Mouse (Mus musculus): ENCODE measurements at regions not wholly inside any gene's neighbourhood (a gene's known extent, or its start where the extent isn't known, plus 50 kb on each side); places are given as distances from the start of the nearest gene placed in this dataset.
"Not testable (repeated sequence)": the region's sequence is repeated elsewhere in the genome, so short reads cannot be mapped to it uniquely, and the experiment has no call there.

- DNase-seq (ENCODE audit: low spot score in 2 of 2) = no peak
These were observed 122.1 kb downstream of the Zfp36l1 start for GRCm38 (mm10) chr12:79990751-79991150.

- DNase-seq (ENCODE audit: low spot score in 2 of 2) = no peak
These were observed 123.2 kb downstream of the Zfp36l1 start for GRCm38 (mm10) chr12:79989582-79990110.

GRCm38 (mm10) chr12:79988401-79989358, 124.1 kb downstream of the Zfp36l1 start:
- DNase-seq (ENCODE audit: low spot score in 2 of 2) = no peak

DNA sequence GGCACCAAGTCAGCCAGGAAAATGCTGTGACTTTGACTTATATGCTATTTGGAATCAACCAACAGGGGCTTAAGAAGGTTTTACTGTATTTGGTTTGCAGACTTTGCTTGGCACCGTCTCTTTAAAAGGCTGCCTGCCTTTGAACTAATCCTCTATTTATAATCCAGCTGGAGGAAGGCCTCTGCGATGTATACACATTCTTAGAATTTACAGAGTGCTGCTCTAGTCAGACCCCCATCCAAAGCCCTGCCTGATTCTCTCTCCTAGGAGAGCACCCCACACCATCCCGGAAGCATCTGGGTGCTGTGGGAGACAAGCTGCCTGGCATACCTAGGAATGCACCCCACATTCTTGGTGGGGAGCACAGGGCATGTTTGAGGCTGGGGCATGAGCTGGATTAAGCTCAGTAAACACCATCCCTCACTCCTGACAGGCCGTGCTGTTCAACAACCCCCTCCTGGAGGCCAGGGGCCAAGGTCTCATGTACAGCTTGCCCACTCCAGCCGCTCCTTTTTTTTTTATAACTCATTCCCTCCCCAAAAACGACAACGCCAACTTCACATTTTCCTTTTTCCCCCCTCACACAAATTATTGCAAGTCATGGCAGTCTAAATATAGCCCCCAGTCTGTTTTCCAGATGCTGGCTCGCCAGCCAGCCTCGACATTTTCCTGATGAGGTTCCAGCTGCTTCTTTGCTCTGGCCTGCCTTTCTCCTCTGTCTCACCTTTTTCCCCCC, 126.4 kb downstream of the Zfp36l1 start:
- DNase-seq (ENCODE audit: low spot score in 2 of 2) = no peak

- DNase-seq (ENCODE audit: low spot score in 2 of 2) = no peak
These were observed 127.6 kb downstream of the Zfp36l1 start for GRCm38 (mm10) chr12:79984985-79985747.

DNA sequence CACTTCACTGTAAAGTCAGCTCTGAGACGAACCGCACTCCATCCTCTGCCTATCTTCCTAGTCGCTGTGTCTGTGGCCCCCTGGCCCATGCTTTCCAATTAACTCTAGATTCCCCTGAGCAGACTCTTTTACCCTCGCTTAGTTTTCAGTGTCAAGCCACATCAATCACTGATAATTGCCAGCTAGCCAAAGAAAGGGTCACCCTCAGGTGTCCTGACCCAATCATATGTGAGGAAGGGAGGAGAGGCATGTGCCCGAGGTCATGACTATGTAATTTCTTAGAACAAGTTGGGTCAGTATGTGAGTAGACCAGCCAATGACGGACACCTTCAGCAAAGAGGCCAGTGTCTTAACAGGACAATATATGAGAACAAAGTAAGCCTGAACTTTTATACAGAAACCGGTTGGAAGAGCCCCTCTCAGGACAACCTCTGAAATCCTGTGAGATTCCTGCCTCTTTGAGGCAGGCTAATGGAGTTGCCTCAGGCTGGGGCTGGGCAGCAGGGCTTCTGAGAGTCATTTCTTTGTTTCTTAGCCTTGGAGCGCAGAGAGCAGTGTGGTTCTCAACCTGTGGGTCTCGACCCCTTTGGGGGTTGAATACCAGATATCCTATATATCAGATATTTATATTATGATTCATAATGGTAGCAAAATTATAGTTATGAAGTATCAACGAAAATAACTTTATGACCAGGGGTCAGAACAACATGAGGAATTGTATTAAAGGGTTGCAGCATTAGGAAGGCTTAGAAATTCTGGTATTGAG, 128.6 kb downstream of the Zfp36l1 start:
- no peak for DNase-seq (ENCODE audit: low spot score in 2 of 2)

- DNase-seq (ENCODE audit: low spot score in 2 of 2) = no peak
These were observed 129.6 kb downstream of the Zfp36l1 start for GRCm38 (mm10) chr12:79983232-79983631.

- DNase-seq (ENCODE audit: low spot score in 2 of 2) = not testable (repeated sequence)
These were observed 130.3 kb downstream of the Zfp36l1 start for GRCm38 (mm10) chr12:79982497-79982896.

GRCm38 (mm10) chr12:79980711-79981110, 132.1 kb downstream of the Zfp36l1 start:
- DNase-seq (ENCODE audit: low spot score in 2 of 2) = no peak

DNA sequence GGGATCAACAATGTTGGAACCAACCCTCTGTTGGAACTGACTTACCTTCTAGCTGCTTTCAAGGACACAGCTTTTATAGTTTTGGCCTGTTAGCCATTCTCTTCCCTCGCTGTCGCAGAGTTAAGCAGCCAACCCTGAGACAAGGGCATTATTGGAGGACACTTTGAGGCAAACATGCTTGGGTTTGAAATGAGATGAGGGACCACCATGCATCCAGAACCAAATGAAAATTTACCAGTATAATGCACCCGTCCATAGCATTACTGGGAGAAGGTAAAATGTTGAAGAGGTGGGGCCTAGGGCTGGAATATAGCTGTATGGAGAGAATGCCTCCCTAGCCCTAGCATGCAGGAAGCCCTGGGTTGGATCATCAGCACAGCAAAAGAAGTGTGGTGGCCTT, 135.7 kb downstream of the Zfp36l1 start:
- no peak for DNase-seq (ENCODE audit: low spot score in 2 of 2)

- DNase-seq (ENCODE audit: low spot score in 2 of 2) = no peak
These were observed 137.2 kb downstream of the Zfp36l1 start for GRCm38 (mm10) chr12:79975466-79976239.

- no peak for DNase-seq (ENCODE audit: low spot score in 2 of 2)
These were observed 137.8 kb downstream of the Zfp36l1 start for GRCm38 (mm10) chr12:79975050-79975449.

GRCm38 (mm10) chr12:79974530-79974929, 138.3 kb downstream of the Zfp36l1 start:
- no peak for DNase-seq (ENCODE audit: low spot score in 2 of 2)

DNA sequence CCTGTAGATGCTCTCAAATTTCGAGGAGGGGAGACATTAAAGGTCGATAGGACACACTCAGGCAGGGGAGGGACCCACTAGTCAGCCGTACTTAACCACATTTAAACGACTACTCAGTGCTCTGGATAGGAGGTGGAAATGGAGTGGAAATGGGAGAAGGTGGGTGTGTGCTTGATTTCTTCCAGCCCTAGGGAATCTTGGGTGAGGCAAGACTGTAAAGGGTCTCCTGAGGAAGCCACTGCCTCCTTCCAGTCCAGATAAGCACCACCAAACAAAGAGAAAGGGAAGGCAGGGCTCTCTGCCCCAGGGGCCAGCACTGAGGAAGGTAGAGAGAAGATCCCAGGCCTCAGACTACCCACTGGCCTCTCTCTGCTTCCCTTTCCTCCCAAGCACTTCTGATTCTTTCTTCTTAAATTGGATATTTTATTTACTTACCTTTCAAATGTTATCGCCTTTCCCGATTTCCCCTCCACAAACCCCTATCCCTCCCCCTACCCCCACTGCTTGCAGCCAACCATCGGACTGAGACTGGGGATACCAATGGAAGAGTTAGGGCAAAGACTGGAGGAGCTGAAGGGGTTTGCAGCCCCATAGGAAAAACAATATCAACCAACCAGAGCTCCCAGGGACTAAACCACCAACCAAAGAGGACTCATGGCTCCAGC, 139.1 kb downstream of the Zfp36l1 start:
- no peak for DNase-seq (ENCODE audit: low spot score in 2 of 2)

GRCm38 (mm10) chr12:79970981-79971390, 141.8 kb downstream of the Zfp36l1 start:
- no peak for DNase-seq (ENCODE audit: low spot score in 2 of 2)

DNA sequence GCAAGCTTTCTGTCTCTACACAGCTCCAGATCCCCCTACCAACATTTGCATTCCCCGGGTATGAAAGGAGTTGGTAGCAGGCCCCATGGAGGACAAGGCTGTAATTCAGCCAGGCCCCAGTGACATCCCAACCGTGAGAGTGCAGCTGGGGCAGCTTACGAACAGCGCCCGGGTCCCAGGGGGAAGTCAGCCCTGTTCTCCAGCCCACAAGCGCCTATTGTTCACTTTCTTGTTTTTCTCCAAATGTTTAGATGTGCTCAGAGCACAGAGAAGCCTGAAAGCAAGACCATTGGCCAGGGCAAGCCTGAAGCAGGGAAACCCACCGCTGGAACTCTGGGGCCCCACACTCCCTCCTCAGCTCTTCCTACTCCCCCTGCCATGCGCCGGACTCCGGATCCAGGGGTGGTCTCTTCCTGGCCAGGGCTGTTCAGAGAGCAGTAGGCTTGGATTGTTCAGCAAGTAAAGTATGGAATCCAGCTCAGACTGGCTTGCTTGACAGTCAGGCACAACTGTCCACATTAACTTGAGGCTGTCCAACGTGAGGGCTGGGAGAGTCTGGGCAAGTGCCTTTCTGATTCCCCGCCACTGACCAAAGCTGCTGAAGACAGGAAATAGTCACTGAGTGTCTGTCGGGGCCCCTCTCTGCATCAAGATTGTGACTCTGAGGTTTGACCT, 142.4 kb downstream of the Zfp36l1 start:
- DNase-seq (ENCODE audit: low spot score in 2 of 2) = peak in 1 of 2 experiments; percentile 66

DNA sequence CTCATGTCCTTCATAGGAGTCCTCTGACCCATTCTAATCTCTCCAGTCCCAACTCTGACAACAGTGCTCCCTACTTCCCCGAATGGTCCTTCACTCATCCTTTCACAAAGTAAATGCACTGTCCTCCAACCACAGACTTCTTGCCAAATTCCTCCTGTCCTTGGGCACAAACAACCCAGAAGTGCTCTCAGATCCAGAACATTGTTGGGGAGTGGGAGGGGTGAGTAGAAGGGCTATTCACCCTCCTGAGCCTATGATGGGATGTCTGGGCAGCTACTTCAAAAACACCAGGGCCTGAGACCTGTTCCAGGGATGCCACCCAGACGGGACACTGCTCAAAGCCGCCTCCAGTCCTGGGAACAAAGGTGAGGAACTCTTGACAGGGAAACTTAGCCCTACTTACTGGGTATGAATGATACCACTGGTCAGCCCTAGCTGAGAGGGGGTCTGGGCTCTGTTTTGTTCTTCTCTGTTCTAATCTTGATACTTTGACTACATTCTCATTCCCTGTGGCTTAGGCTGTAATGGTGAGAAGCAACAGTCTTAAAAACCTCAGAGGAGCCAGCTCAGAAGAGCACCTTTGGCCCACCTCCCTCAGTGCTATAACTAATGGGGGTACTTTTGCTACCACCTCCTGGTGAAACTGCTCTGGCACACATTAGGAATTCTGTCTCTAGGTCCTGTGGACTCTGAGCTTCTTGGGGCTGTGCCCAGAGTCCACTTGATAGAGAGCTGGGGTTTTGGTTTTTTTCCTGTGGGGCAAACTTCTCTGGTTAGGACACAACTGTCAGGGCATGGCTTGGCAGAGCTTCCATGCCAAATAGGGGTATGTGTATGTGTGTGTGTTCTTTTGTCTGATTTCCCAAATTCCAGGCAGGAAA, 143.2 kb downstream of the Zfp36l1 start:
- DNase-seq (ENCODE audit: low spot score in 2 of 2) = no peak

DNA sequence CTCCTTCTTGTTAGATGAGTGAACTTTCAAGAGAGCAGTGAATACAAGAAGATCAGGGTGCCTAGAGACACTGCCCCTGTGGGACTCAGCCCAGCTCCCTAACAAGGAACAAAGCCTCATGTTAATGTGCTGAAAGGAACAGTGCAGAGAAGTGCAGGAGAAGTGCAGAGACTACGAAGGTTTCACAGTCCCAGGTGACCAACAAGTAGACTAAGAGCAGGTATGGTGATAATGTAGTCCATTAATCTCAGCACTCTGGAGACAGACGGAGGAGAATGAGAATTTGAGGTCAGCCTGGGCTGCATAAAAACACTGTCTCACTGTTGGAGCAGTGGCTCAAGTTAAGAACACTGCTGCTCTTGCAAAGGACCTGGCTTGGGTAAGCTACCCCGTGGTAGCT, 144.1 kb downstream of the Zfp36l1 start:
- no peak for DNase-seq (ENCODE audit: low spot score in 2 of 2)

Measured in left cerebral cortex, adult 8-10 months (tissue).